Mouse (Mus musculus) stomach, postnatal 0 days (tissue): Measurements from ENCODE around the gene Tmed4.

Source experiments
- CTCF ChIP-seq: IDR thresholded peaks from 2 replicates; pipeline ENCODE4 v1.5.1; 2016; ENCODE audit warnings: antibody characterized with exemption, low read depth, mild to moderate bottlenecking, moderate library complexity
- EP300 ChIP-seq: optimal IDR thresholded peaks from 2 replicates; pipeline ENCODE3; 2016; ENCODE audit warnings: antibody characterized with exemption

GRCm38 (mm10) chr11:6316821-6317220 lies 42.2 kb upstream of the Tmed4 start:
- TF ChIP-seq CTCF (no peak), EP300 (no peak)
